Mouse (Mus musculus): ENCODE measurements at regions not wholly inside any gene's neighbourhood (a gene's known extent, or its start where the extent isn't known, plus 50 kb on each side); places are given as distances from the start of the nearest gene placed in this dataset.

DNA sequence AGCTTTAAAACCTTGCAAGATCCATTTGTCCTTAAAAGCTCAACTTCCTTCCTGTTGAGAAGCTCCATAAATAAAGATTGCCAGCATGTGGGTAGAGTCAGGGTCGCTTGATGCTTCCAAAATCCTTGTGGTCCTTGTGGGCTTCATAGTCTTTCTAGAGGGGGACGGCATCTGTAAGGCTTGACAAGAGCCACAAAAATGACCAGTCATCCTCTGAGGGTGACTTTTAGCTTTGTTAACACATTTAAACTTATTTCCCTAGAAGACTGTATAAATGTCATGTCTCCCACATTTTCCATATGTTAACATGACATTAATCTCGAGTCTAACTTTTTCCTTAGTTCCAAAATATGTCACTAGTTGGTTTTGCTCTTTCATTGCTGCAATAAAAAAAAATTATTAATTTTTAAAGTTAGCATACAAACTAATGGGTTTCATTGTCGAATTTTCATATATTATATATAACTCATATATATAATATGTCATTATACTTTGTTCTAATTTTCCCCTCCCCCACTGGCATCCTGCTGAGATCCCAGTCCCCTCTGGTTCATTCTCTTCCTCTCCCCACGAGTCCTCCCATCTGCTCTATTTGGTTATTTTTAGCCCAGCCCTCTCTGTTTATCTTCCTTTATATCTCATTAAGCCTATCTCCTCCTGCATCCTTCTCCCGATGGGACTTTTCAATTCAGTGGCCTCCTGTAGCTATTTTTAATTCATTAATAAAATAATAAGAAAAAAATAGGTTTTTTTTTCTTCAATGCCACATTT is 199.3 kb upstream of the Cited2 start:
- Histone ChIP-seq H3K4me3 (ENCODE audit: low read depth, low read length) (no peak overlapping the region), H3K9ac (ENCODE audit: low read depth, poor library complexity, severe bottlenecking) (no peak overlapping the region), H3K27me3 (ENCODE audit: control insufficient read depth, insufficient read depth, low read length, poor library complexity, severe bottlenecking) (no peaks in the 10 kb centered on the region), H3K4me1 (ENCODE audit: control insufficient read depth, insufficient read depth, low read length) (no peaks in the 10 kb centered on the region), H3K9me3 (replicated peaks; ENCODE audit: control insufficient read depth, insufficient read depth, low read length, poor library complexity, severe bottlenecking) (no peaks in the 10 kb centered on the region), H3K27ac (ENCODE audit: insufficient read depth, low read length) (no peak overlapping the region), H3K36me3 (ENCODE audit: control insufficient read depth, insufficient read depth, low read length, poor library complexity, severe bottlenecking) (no peaks in the 10 kb centered on the region)
- TF ChIP-seq EP300 (IDR thresholded peaks at IDR 0.05; ENCODE audit: insufficient read depth, low read depth, low read length) = no peak
- TF ChIP-seq CTCF (IDR thresholded peaks at IDR 0.05; ENCODE audit: low read depth, low read length) = no peak
- TF ChIP-seq POLR2A (IDR thresholded peaks at IDR 0.05; ENCODE audit: insufficient read depth, low read length) = no peak

DNA sequence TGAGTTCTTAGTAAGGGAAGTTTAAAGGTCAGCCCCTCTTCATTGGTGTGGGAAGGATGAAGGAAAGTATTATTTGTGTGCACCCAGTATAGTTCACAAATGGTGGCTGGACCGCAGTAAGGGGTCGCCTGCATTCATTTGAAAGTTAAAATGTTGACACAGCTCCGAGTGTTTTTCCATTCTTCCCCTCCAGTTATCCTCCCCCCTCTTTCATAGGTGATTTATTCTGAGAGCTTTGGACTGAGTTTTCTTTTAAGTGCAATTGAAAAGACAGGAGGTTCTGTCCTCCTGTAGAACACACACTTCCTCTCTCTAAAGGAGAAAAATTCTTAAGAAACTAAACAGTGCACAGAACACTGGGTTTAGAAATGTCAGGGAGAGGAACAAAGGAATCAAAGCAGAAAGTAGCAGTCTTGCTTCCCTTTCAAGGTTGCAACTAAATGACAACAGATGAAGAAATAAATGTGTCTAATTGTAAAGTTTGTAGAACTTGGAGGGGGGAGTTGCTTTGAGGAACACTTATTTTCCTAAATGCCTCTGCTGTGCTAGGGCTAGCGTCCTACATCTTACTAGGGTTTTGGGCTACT is 195.8 kb upstream of the Cited2 start:
- Histone ChIP-seq H3K9me3 (replicated peaks; ENCODE audit: control insufficient read depth, insufficient read depth, low read length, poor library complexity, severe bottlenecking) (no peaks in the 10 kb centered on the region), H3K9ac (ENCODE audit: low read depth, poor library complexity, severe bottlenecking) (no peak overlapping the region), H3K36me3 (ENCODE audit: control insufficient read depth, insufficient read depth, low read length, poor library complexity, severe bottlenecking) (no peaks in the 10 kb centered on the region), H3K27me3 (ENCODE audit: control insufficient read depth, insufficient read depth, low read length, poor library complexity, severe bottlenecking) (no peaks in the 10 kb centered on the region), H3K4me3 (ENCODE audit: low read depth, low read length) (no peak overlapping the region), H3K27ac (ENCODE audit: insufficient read depth, low read length) (no peak overlapping the region), H3K4me1 (ENCODE audit: control insufficient read depth, insufficient read depth, low read length) (no peaks in the 10 kb centered on the region)
- no peak for TF ChIP-seq POLR2A (IDR thresholded peaks at IDR 0.05; ENCODE audit: insufficient read depth, low read length)
- no peak for TF ChIP-seq CTCF (IDR thresholded peaks at IDR 0.05; ENCODE audit: low read depth, low read length)
- no peak for TF ChIP-seq EP300 (IDR thresholded peaks at IDR 0.05; ENCODE audit: insufficient read depth, low read depth, low read length)

DNA sequence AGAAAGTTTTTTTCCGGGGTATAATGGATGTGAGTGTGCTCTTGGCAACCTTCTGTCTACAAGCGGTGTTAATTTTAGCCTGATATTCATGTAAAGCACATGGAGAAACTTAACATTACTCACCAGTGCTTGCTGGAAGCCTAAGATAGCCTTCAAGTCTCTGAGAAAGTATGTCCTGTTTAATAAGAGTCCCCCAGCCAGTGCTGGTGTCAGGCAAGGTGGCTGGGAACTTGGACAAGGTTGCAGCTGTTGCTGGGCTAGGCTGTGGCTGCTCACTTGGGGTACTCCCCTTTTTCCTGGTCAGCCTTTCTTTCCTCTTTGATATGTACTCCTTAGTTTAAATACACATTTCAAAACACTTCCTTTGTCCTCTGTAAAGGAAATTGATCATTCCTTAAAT is 194.9 kb upstream of the Cited2 start:
- Histone ChIP-seq H3K27me3 (ENCODE audit: control insufficient read depth, insufficient read depth, low read length, poor library complexity, severe bottlenecking) (no peaks in the 10 kb centered on the region), H3K9ac (ENCODE audit: low read depth, poor library complexity, severe bottlenecking) (no peak overlapping the region), H3K36me3 (ENCODE audit: control insufficient read depth, insufficient read depth, low read length, poor library complexity, severe bottlenecking) (no peaks in the 10 kb centered on the region)

DNA sequence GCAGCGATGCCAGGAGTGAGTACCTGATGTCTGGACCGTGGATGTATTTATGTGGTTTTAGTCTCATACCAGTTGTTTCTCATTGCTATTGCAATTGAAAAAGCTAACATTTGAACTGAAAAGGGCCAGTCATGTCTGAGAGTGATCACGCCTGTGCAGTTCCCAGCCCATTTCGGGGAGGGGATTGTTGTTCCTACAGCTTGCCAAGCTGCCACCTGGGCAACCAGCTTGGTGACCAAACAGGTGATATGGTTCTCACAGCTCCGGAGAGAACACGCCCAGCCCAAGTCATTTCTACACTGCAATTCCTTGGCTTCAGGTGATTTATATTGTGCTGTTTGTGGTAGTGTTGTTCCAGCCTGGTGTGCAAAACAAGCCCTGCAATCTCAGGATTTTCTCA is 194.2 kb upstream of the Cited2 start:
- TF ChIP-seq POLR2A (IDR thresholded peaks at IDR 0.05; ENCODE audit: insufficient read depth, low read length) = no peak
- no peak for TF ChIP-seq CTCF (IDR thresholded peaks at IDR 0.05; ENCODE audit: low read depth, low read length)
- TF ChIP-seq EP300 (IDR thresholded peaks at IDR 0.05; ENCODE audit: insufficient read depth, low read depth, low read length) = no peak
- no peak overlapping the region for H3K27ac ChIP-seq (ENCODE audit: insufficient read depth, low read length)
- no peaks in the 10 kb centered on the region for H3K36me3 ChIP-seq (ENCODE audit: control insufficient read depth, insufficient read depth, low read length, poor library complexity, severe bottlenecking)
- no peaks in the 10 kb centered on the region for H3K9me3 ChIP-seq (replicated peaks; ENCODE audit: control insufficient read depth, insufficient read depth, low read length, poor library complexity, severe bottlenecking)
- H3K9ac ChIP-seq (ENCODE audit: low read depth, poor library complexity, severe bottlenecking) = no peak overlapping the region
- no peaks in the 10 kb centered on the region for H3K27me3 ChIP-seq (ENCODE audit: control insufficient read depth, insufficient read depth, low read length, poor library complexity, severe bottlenecking)
- H3K4me3 ChIP-seq (ENCODE audit: low read depth, low read length) = no peak overlapping the region
- H3K4me1 ChIP-seq (ENCODE audit: control insufficient read depth, insufficient read depth, low read length) = no peaks in the 10 kb centered on the region

More for the DNA sequence above, 194.9 kb upstream of the Cited2 start:
- H3K4me1 ChIP-seq (ENCODE audit: control insufficient read depth, insufficient read depth, low read length) = no peaks in the 10 kb centered on the region
- H3K9me3 ChIP-seq (replicated peaks; ENCODE audit: control insufficient read depth, insufficient read depth, low read length, poor library complexity, severe bottlenecking) = no peaks in the 10 kb centered on the region
- H3K27ac ChIP-seq (ENCODE audit: insufficient read depth, low read length) = no peak overlapping the region
- no peak for TF ChIP-seq CTCF (IDR thresholded peaks at IDR 0.05; ENCODE audit: low read depth, low read length)
- no peak overlapping the region for H3K4me3 ChIP-seq (ENCODE audit: low read depth, low read length)

DNA sequence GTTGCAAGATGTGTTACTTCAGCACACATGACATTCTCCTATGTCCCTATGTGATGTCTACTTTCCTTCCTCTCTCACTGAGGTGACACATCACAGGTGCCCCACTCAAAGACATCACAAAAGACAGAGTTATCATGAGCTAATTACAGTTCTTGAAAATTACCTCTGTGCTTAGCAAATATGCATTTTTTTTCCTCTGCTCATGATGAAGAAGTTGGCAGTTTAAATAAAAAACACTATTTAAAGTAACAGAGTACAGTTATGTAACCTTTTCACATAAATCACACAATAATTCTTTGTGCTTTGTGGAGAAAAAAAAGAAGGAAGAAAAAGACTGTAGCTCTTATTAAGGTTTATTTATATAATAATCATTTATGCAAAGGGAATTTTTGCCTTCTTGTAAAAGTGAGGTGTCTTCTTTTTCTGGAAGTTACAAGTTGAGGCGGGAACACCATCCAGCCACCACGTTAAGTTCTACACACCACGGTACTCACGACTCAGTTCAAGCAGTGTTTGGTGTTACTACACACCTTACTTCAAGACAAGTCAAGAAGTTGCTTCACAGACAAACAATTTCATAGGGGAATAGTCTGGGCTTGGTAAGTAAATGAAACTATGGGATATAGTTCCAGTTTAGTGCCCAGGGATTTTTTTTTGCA is 193.0 kb upstream of the Cited2 start:
- no peak overlapping the region for H3K4me3 ChIP-seq (ENCODE audit: low read depth, low read length)
- no peak overlapping the region for H3K9ac ChIP-seq (ENCODE audit: low read depth, poor library complexity, severe bottlenecking)
- H3K9me3 ChIP-seq (replicated peaks; ENCODE audit: control insufficient read depth, insufficient read depth, low read length, poor library complexity, severe bottlenecking) = no peaks in the 10 kb centered on the region
- no peaks in the 10 kb centered on the region for H3K36me3 ChIP-seq (ENCODE audit: control insufficient read depth, insufficient read depth, low read length, poor library complexity, severe bottlenecking)
- no peak overlapping the region for H3K27ac ChIP-seq (ENCODE audit: insufficient read depth, low read length)
- no peak for TF ChIP-seq EP300 (IDR thresholded peaks at IDR 0.05; ENCODE audit: insufficient read depth, low read depth, low read length)
- TF ChIP-seq CTCF (IDR thresholded peaks at IDR 0.05; ENCODE audit: low read depth, low read length) = no peak
- TF ChIP-seq POLR2A (IDR thresholded peaks at IDR 0.05; ENCODE audit: insufficient read depth, low read length) = no peak
- H3K4me1 ChIP-seq (ENCODE audit: control insufficient read depth, insufficient read depth, low read length) = no peaks in the 10 kb centered on the region
- no peaks in the 10 kb centered on the region for H3K27me3 ChIP-seq (ENCODE audit: control insufficient read depth, insufficient read depth, low read length, poor library complexity, severe bottlenecking)

DNA sequence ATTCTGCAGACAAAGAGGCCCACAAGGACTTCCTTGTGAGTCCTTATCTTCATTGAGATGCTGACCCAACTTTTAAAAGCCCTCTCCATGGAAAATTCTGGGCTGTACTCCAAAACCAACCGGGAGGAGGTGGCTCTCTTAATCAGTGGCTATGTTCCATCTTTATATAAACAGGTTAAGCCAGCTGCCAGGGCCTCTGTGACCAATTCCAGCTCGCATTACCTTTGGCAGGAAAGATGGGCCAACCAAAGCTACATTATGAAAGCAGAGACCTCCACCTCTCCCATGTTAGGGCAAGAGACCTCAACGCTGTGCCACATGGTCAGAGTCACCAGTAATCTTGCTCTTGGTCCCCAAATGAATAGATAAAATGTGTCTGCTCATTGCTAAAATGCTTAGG is 192.0 kb upstream of the Cited2 start:
- Histone ChIP-seq H3K27me3 (ENCODE audit: control insufficient read depth, insufficient read depth, low read length, poor library complexity, severe bottlenecking) (no peaks in the 10 kb centered on the region), H3K9ac (ENCODE audit: low read depth, poor library complexity, severe bottlenecking) (no peak overlapping the region), H3K36me3 (ENCODE audit: control insufficient read depth, insufficient read depth, low read length, poor library complexity, severe bottlenecking) (no peaks in the 10 kb centered on the region), H3K27ac (ENCODE audit: insufficient read depth, low read length) (no peak overlapping the region), H3K9me3 (replicated peaks; ENCODE audit: control insufficient read depth, insufficient read depth, low read length, poor library complexity, severe bottlenecking) (no peaks in the 10 kb centered on the region; the same call in 1 of the 2 replicates), H3K4me1 (ENCODE audit: control insufficient read depth, insufficient read depth, low read length) (no peaks in the 10 kb centered on the region), H3K4me3 (ENCODE audit: low read depth, low read length) (no peak overlapping the region)
- TF ChIP-seq POLR2A (IDR thresholded peaks at IDR 0.05; ENCODE audit: insufficient read depth, low read length) = no peak
- no peak for TF ChIP-seq EP300 (IDR thresholded peaks at IDR 0.05; ENCODE audit: insufficient read depth, low read depth, low read length)
- no peak for TF ChIP-seq CTCF (IDR thresholded peaks at IDR 0.05; ENCODE audit: low read depth, low read length)

Measured in ES-Bruce4 (cell line).